Mouse (Mus musculus) liver, embryonic 14.5 days (tissue): ENCODE data around the gene Dab2ip. TPM values are rescaled to one million over a fixed set of nuclear protein-coding genes. Genes with fewer than 3 reads are reported as not detected.

Experiments used
- ATAC-seq: fragments of 200-750 bp; cut with Nextera tagmentation; 2 replicates; pipeline ENCODE4 v1.8.0; 2017; ENCODE audit warnings: moderate number of reproducible peaks, mild to moderate bottlenecking, moderate library complexity; ENCODE audit not compliant: insufficient read depth
- DNase-seq, 3 experiments: peaks; one replicate each; pipeline ENCODE4 v3.0.0-alpha.2; 2012 to 2013; ENCODE audit warnings: low read depth in 3 of 3, low spot score in 3 of 3
- H3K27ac ChIP-seq: fragments of 300-500 bp; sonication (generic); 2 replicates; pipeline ENCODE4 v1.5.1; 2014; ENCODE audit warnings: moderate library complexity, mild to moderate bottlenecking, control low read depth, inconsistent platforms
- H3K27me3 ChIP-seq: fragments of 300-500 bp; sonication (generic); 2 replicates; pipeline ENCODE4 v1.6.1; 2014; ENCODE audit warnings: mild to moderate bottlenecking, low read length, moderate library complexity; ENCODE audit not compliant: control insufficient read depth, insufficient read depth
- H3K36me3 ChIP-seq: fragments of 300-500 bp; sonication (generic); replicated peaks from 2 replicates; pipeline ENCODE4 v1.6.1; 2014; ENCODE audit warnings: low read depth; ENCODE audit not compliant: control insufficient read depth, insufficient read depth
- H3K4me1 ChIP-seq, 2 experiments: fragments of 200-500 bp in 1 of 2; fragments of 300-500 bp in 1 of 2; sonication (generic) in 1 of 2; replicated peaks; 2 replicates each; pipeline ENCODE4 v1.6.1; 2012 to 2014; ENCODE audit warnings: antibody characterized with exemption in 1 of 2, inconsistent platforms in 1 of 2, low read length in 1 of 2; ENCODE audit not compliant: control insufficient read depth in 2 of 2, insufficient read depth in 2 of 2
- H3K4me2 ChIP-seq: fragments of 300-500 bp; sonication (generic); 2 replicates; pipeline ENCODE4 v1.6.1; 2014; ENCODE audit warnings: low read depth, mild to moderate bottlenecking, control low read depth, moderate library complexity
- H3K4me3 ChIP-seq, 2 experiments: fragments of 200-500 bp in 1 of 2; fragments of 300-500 bp in 1 of 2; sonication (generic) in 1 of 2; 2 replicates each; pipeline ENCODE4 v1.5.1; 2012 to 2014; ENCODE audit warnings: low read depth in 2 of 2, low read length in 2 of 2, mild to moderate bottlenecking in 2 of 2, control low read depth in 1 of 2, inconsistent platforms in 1 of 2, moderate library complexity in 1 of 2; ENCODE audit not compliant: insufficient read depth in 1 of 2
- H3K9ac ChIP-seq: fragments of 300-500 bp; sonication (generic); replicated peaks from 2 replicates; pipeline ENCODE4 v1.6.1; 2014; ENCODE audit warnings: mild to moderate bottlenecking, control low read depth, moderate library complexity
- H3K9me3 ChIP-seq: fragments of 300-500 bp; sonication (generic); 2 replicates; pipeline ENCODE4 v1.6.1; 2016; ENCODE audit warnings: low read length, mixed read lengths; ENCODE audit not compliant: control insufficient read depth
- CTCF ChIP-seq: IDR thresholded peaks from 2 replicates; pipeline ENCODE4 v1.5.1; 2016; ENCODE audit warnings: antibody characterized with exemption, low read depth, control low read depth
- EP300 ChIP-seq: IDR thresholded peaks from 2 replicates; pipeline ENCODE4 v1.6.1; 2016; ENCODE audit warnings: antibody characterized with exemption, low read depth
- WGBS: fragments of 180-500 bp; shearing (Covaris S2); extraction: QIAGEN DNeasy Blood & Tissue Kit; methylation state at CpG from one replicate; pipeline ENCODE4 v1.1.7; 2014; ENCODE audit not compliant: insufficient replicate concordance; 5-methylcytosine and 5-hydroxymethylcytosine counted together
- polyA plus RNA-seq, 2 experiments: library from polyadenylated mRNA; depleted of rRNA in 1 of 2; stranded (reverse) in 1 of 2; unstranded in 1 of 2; fragments of >200 nt; fragmentation: Nextera tagmentation in 1 of 2; extraction: Ambion mirVana in 1 of 2; gene quantifications; 2 replicates each; pipeline versions ENCODE4 v1.2.1 to v1.2.3; 2012 to 2014

Dab2ip gene
- polyA plus RNA-seq, 2 experiments = 3.2 to 4.0 TPM

GRCm38 (mm10) chr2:35646553-35646952, 88.5 kb downstream of the Dab2ip start:
- no peak overlapping the region for H3K9ac ChIP-seq
- no peak overlapping the region for H3K4me2 ChIP-seq
- H3K36me3 ChIP-seq = no peaks in the 10 kb centered on the region
- WGBS = 51% methylated on average over 8 of the region's 8 CpGs
- no peak for DNase-seq
- no peak for ATAC-seq
- H3K4me1 ChIP-seq = no peaks in the 10 kb centered on the region
- H3K27me3 ChIP-seq = no peaks in the 10 kb centered on the region
- H3K27ac ChIP-seq = no peak overlapping the region
- TF ChIP-seq EP300 (no peak), CTCF (no peak)
- H3K4me3 ChIP-seq = no peak overlapping the region
- H3K9me3 ChIP-seq = no peaks in the 10 kb centered on the region

- 0 out of 4 replicates have a peak, but pooled peaks cover 0 to 2% of the 10 kb centered on the region in 2 experiments for H3K4me1 ChIP-seq
- peak in 1 of 3 experiments; percentile 11 for DNase-seq
- WGBS = 27% methylated on average over 4 of the region's 4 CpGs
- H3K9me3 ChIP-seq = no peaks in the 10 kb centered on the region
- H3K9ac ChIP-seq = no peak overlapping the region
- ATAC-seq = no peak
- H3K4me3 ChIP-seq = no peak overlapping the region
- no peaks in the 10 kb centered on the region for H3K36me3 ChIP-seq
- no peak overlapping the region for H3K27ac ChIP-seq
- TF ChIP-seq CTCF = peak; percentile 82
- TF ChIP-seq EP300 = no peak
- no peaks in the 10 kb centered on the region for H3K27me3 ChIP-seq
- H3K4me2 ChIP-seq = no peak overlapping the region
Observed at GRCm38 (mm10) chr2:35649708-35650107, 91.6 kb downstream of the Dab2ip start.

DNA sequence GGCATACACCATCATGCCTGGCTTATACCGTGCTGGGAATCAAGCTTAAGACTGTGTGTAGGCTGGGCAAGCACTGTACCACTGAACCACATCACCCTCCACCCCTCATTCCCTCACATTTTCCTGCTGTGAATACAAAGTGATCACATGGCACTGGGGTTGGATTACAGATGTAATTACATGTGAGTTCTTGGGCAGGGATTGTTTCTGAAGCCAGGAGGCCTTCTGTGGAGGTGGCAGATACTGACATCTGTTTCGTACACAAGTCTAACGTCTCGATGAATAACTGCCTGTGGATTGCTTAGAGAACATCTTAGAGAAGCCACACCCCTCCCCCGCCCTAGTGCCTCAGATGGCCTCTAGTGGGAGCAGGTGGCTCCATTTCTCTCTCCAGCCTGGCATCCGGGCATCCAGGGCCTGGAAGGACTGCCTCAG, 93.2 kb downstream of the Dab2ip start:
- ATAC-seq = no peak

GRCm38 (mm10) chr2:35652984-35653383, 94.9 kb downstream of the Dab2ip start:
- ATAC-seq (no peak), DNase-seq (no peak)
- Histone ChIP-seq H3K4me1 (0 out of 4 replicates have a peak, but pooled peaks cover 0 to 2% of the 10 kb centered on the region in 2 experiments), H3K27ac (no peak overlapping the region), H3K4me2 (no peak overlapping the region), H3K27me3 (no peaks in the 10 kb centered on the region), H3K36me3 (no peaks in the 10 kb centered on the region), H3K4me3 (no peak overlapping the region), H3K9ac (no peak overlapping the region), H3K9me3 (no peaks in the 10 kb centered on the region)
- WGBS = 46% methylated on average over 4 of the region's 4 CpGs
- TF ChIP-seq CTCF = no peak
- TF ChIP-seq EP300 = no peak

More for the DNA sequence above, 93.2 kb downstream of the Dab2ip start:
- no peaks in the 10 kb centered on the region for H3K36me3 ChIP-seq
- no peak overlapping the region for H3K4me2 ChIP-seq
- H3K4me1 ChIP-seq = 0 out of 4 replicates have a peak, but pooled peaks cover 0 to 2% of the 10 kb centered on the region in 2 experiments
- 49% methylated on average over 6 of the region's 6 CpGs for WGBS
- no peak overlapping the region for H3K4me3 ChIP-seq
- H3K27me3 ChIP-seq = no peaks in the 10 kb centered on the region
- no peaks in the 10 kb centered on the region for H3K9me3 ChIP-seq
- no peak overlapping the region for H3K27ac ChIP-seq
- H3K9ac ChIP-seq = no peak overlapping the region
- no peak for DNase-seq
- no peak for TF ChIP-seq EP300
- peak; percentile 18; the same call in 1 of the 2 replicates for TF ChIP-seq CTCF

- H3K27ac ChIP-seq = no peak overlapping the region
- 59% methylated on average over 6 of the region's 6 CpGs for WGBS
- no peak for ATAC-seq
Observed at GRCm38 (mm10) chr2:35654795-35655194, 96.7 kb downstream of the Dab2ip start.

More at GRCm38 (mm10) chr2:35654795-35655194, 96.7 kb downstream of the Dab2ip start:
- no peaks in the 10 kb centered on the region for H3K27me3 ChIP-seq
- H3K4me3 ChIP-seq = no peak overlapping the region
- no peaks in the 10 kb centered on the region for H3K9me3 ChIP-seq
- no peak for TF ChIP-seq EP300
- H3K9ac ChIP-seq = no peak overlapping the region
- no peak overlapping the region for H3K4me2 ChIP-seq
- no peaks in the 10 kb centered on the region for H3K36me3 ChIP-seq
- DNase-seq = no peak
- H3K4me1 ChIP-seq = 0 out of 4 replicates have a peak, but pooled peaks cover 0 to 2% of the 10 kb centered on the region in 2 experiments
